Mouse (Mus musculus) forebrain, embryonic 10.5 days (tissue): ENCODE data around the gene Hsd3b4. TPM values are rescaled to one million over a fixed set of nuclear protein-coding genes. Genes with fewer than 3 reads are reported as not detected.
"Not testable (repeated sequence)": the region's sequence is repeated elsewhere in the genome, so short reads cannot be mapped to it uniquely, and the experiment has no call there.

Source experiments
- DNase-seq: peaks from one replicate; pipeline ENCODE4 v3.0.0-alpha.2; 2017; ENCODE audit warnings: low spot score; ENCODE audit errors: extremely low spot score
- H3K27ac ChIP-seq: fragments of 300-500 bp; sonication (generic); 2 replicates; pipeline ENCODE4 v1.5.1; 2016; ENCODE audit warnings: mild to moderate bottlenecking
- H3K27me3 ChIP-seq: fragments of 300-500 bp; sonication (generic); 2 replicates; pipeline ENCODE4 v1.6.1; 2016; ENCODE audit warnings: mild to moderate bottlenecking; ENCODE audit not compliant: poor library complexity, severe bottlenecking
- H3K36me3 ChIP-seq: fragments of 300-500 bp; sonication (generic); replicated peaks from 2 replicates; pipeline ENCODE4 v1.6.1; 2016; ENCODE audit warnings: mild to moderate bottlenecking, moderate library complexity
- H3K4me1 ChIP-seq: fragments of 300-500 bp; sonication (generic); 2 replicates; pipeline ENCODE4 v1.6.1; 2016
- H3K4me3 ChIP-seq: fragments of 300-500 bp; sonication (generic); 2 replicates; pipeline ENCODE4 v1.5.1; 2016; ENCODE audit warnings: mild to moderate bottlenecking, moderate library complexity
- H3K9me3 ChIP-seq: fragments of 300-500 bp; sonication (generic); 2 replicates; pipeline ENCODE4 v1.6.1; 2016; ENCODE audit warnings: mild to moderate bottlenecking, moderate library complexity
- WGBS: fragments of 180-500 bp; shearing (Covaris S2); methylation state at CpG from one replicate; pipeline ENCODE4 v1.1.7; 2016; 5-methylcytosine and 5-hydroxymethylcytosine counted together
- polyA plus RNA-seq: library from polyadenylated mRNA; unstranded; fragments of >200 nt; fragmentation: Nextera tagmentation; extraction: Ambion mirVana; gene quantifications from 2 replicates; pipeline ENCODE4 v1.2.1, GENCODE M21; 2016

Gene Hsd3b4
- polyA plus RNA-seq = not detected in 2 replicates

DNA sequence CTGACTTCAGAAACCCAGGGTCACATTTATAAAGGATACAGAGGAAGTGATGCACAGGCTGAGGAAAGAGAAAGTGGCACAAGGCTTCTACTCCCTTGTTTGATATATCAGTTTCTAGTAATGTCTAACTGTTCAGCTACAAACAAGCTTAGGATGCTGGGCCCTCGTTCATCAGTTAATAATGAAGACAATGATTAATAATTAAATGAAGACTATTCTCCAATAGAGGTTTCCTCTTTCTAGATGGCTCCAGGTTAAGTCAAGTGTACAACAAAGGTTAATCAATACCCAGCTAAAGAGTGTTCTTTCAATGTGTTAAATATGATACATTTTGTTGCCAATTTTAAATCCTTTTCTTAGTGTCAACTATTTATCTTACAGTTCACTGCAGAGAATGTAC lies at the start of gene Hsd3b4:
TSS of gene Hsd3b4 (minus strand) at position 101 of the 400 bp plus-strand sequence.
- not testable (repeated sequence) for H3K27me3 ChIP-seq, DNase-seq, H3K27ac ChIP-seq, H3K36me3 ChIP-seq, H3K4me1 ChIP-seq, H3K9me3 ChIP-seq, H3K4me3 ChIP-seq
- WGBS = no CpG with 5 or more reads among the region's 1 CpGs

DNA sequence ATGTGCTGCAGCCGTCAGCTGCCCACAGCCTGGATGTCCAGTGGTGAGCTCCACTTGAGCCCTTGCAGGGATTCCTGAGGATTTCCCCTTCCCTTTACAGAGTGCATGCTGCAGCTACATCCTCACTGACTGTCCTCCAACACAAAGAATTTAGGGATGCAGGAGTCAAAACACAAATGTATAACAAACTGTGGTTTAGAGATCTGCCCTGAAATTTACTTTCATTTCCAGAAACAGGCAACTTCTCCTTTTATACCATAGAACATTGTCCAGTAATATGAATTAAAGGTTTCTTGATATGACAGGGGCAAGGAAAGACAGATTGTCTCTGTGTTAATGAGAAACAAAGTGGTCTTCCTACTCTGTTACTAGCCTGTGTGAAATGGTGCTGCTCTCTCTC lies 40.5 kb upstream of the Hsd3b4 start:
- not testable (repeated sequence) for H3K4me3 ChIP-seq, H3K27ac ChIP-seq, H3K4me1 ChIP-seq, DNase-seq, H3K27me3 ChIP-seq, H3K9me3 ChIP-seq, H3K36me3 ChIP-seq
- no CpG with 5 or more reads among the region's 1 CpGs for WGBS

DNA sequence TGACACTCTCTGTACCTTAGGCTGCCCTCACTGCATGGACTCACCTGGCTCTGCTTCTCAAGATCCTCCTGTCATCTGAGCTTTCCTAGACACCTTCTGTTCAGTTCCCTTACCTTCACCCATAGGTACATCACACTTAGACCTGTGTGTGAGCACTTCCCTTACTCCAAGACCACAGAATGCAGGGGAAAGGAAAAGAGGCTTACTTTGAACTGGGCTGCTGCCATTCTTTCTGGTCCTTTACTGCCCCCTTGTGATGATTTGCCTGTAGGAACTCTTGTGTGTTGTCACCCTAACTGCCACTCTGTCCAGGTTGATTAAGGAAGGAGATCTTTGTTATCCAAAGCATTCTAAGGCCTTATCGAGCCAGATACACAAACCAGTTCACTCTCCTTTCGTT lies 39.9 kb upstream of the Hsd3b4 start:
- H3K4me1 ChIP-seq, DNase-seq: not testable (repeated sequence)
- no CpG with 5 or more reads among the region's 2 CpGs for WGBS

DNA sequence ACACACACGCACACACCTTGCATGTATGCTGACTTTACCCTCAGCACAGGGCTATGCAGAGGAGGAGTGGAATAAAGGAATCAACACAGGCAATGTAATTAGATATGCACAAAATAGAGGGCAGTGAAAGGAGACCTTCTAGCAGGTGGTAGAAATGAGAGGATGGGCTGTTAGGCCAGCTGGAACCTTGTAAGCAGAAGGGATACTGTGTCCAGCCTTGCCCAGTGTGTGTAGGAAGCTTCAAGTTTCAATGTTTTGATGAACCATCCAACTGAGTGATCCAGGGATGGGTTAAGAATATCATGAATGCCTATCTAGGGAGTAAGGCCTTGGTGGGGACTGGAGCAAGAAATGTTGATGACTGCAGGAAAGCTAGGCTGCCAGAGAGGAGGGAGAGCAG lies 38.2 kb upstream of the Hsd3b4 start:
- H3K9me3 ChIP-seq, H3K27ac ChIP-seq, H3K4me3 ChIP-seq, H3K4me1 ChIP-seq, H3K36me3 ChIP-seq, H3K27me3 ChIP-seq, DNase-seq: not testable (repeated sequence)
- WGBS = 71% methylated on average over 1 of the region's 1 CpGs

More for the DNA sequence above, 39.9 kb upstream of the Hsd3b4 start:
- H3K4me3 ChIP-seq, H3K9me3 ChIP-seq, H3K27ac ChIP-seq, H3K36me3 ChIP-seq, H3K27me3 ChIP-seq: not testable (repeated sequence)

DNA sequence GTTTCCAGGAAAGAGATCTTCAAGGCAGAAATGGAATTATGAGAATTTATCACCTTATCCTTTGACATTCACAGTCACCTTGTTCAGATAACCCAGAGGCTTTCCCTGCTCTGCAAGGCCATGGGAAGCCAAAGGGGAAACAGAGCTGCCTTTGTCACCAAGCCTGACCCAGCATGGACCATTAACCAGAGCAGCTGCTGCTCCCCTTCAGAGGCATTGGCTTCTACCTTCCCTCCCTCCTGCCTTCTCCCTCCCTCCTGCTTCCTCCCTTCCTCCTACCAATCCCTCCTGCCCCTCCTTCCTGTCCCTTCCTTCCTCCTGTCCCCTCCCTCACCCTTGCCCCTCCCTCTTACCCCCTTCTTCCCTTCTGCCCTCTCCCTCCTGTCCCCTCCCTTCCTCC lies 37.3 kb upstream of the Hsd3b4 start:
- H3K27me3 ChIP-seq, H3K9me3 ChIP-seq, H3K4me3 ChIP-seq, H3K27ac ChIP-seq, H3K4me1 ChIP-seq, DNase-seq, H3K36me3 ChIP-seq: not testable (repeated sequence)

DNA sequence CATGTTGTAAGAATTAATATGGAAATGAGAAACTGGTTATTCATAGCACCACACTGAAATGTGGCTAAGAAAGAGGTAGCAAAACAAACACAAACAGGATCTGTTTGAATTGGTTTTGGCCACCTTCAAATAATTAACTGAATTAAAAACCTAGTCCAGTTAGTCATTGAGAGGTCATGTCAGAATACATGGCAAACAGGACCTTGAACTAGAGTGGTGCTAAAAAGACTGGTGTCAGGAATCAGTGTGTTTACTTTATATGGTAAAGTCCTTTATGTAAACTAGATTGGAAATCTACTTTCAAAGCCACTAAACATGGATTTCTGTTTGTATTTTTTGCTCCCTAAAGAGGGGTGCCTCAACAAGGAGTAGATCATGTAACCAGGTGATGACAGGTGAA lies 14.7 kb upstream of the Hsd3b4 start:
- not testable (repeated sequence) for H3K27ac ChIP-seq, H3K36me3 ChIP-seq, H3K9me3 ChIP-seq, DNase-seq, H3K4me3 ChIP-seq, H3K27me3 ChIP-seq, H3K4me1 ChIP-seq

DNA sequence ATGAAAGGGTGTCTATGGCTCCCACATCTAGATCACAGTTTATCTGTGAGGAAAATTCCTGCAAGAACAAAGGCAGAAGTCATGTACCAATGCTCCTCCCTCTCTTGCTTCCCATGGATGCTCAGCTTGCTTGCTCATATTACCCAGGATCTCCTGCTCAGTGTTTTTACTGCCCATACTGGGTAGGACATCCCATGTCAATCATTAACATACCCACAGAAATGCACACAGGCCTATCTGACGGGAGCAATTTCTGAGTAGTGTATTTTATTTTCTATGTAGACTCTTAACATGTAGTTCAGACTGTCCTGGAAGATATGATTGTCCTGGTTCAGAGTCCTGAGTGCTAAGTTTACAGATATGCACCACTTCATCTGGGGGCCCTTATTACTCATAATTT lies 14.2 kb upstream of the Hsd3b4 start:
- no CpG with 5 or more reads among the region's 1 CpGs for WGBS
- H3K4me1 ChIP-seq, H3K27me3 ChIP-seq, H3K4me3 ChIP-seq, DNase-seq, H3K36me3 ChIP-seq, H3K27ac ChIP-seq, H3K9me3 ChIP-seq: not testable (repeated sequence)

DNA sequence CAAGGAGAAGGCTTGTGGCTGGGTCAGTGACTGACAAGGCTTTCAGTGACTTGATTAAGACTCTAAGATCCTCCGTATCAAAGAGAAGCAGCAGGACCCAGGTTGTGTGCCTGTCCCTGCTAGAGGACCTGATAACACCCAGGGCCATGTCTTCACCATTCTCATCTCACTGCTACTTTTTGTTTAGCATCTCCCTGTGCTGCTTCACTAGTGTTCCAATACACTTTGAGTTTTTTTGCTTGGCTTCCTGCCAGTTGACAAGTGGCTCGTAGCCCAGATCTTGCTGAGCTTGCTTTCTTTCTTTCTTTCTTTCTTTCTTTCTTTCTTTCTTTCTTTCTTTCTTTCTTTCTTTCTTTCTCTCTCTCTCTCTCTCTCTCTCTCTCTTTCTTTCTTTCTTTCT lies 12.5 kb upstream of the Hsd3b4 start:
- not testable (repeated sequence) for H3K4me3 ChIP-seq, H3K27me3 ChIP-seq, DNase-seq, H3K27ac ChIP-seq, H3K9me3 ChIP-seq, H3K36me3 ChIP-seq, H3K4me1 ChIP-seq
- WGBS = 88% methylated on average over 1 of the region's 2 CpGs

DNA sequence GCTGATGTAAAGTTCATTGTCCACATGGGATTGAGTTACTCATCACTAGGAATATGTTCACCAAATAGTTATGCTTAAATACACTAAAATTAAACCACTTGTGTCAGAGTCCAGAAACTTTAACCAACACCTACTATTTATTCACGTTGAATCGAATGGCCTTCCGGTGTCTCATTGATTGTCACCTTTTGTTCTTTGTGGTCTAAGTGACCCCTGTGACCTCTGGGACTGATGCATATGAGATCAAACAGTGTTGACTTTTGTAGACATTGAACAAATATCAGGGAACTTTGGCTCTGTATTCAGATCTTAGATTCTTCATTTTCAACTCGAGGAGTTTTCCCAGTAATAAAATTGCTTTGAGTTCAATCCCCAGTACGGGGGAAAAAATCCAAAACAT lies 3.1 kb downstream of the Hsd3b4 start:
- H3K27me3 ChIP-seq, H3K9me3 ChIP-seq, H3K4me3 ChIP-seq, H3K27ac ChIP-seq, H3K36me3 ChIP-seq, H3K4me1 ChIP-seq, DNase-seq: not testable (repeated sequence)
- no CpG with 5 or more reads among the region's 5 CpGs for WGBS

DNA sequence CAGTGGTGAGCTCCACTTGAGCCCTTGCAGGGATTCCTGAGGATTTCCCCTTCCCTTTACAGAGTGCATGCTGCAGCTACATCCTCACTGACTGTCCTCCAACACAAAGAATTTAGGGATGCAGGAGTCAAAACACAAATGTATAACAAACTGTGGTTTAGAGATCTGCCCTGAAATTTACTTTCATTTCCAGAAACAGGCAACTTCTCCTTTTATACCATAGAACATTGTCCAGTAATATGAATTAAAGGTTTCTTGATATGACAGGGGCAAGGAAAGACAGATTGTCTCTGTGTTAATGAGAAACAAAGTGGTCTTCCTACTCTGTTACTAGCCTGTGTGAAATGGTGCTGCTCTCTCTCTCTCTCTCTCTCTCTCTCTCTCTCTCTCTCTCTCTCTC lies 12.9 kb downstream of the Hsd3b4 start:
- H3K4me1 ChIP-seq, H3K9me3 ChIP-seq, DNase-seq, H3K4me3 ChIP-seq, H3K36me3 ChIP-seq, H3K27me3 ChIP-seq, H3K27ac ChIP-seq: not testable (repeated sequence)

DNA sequence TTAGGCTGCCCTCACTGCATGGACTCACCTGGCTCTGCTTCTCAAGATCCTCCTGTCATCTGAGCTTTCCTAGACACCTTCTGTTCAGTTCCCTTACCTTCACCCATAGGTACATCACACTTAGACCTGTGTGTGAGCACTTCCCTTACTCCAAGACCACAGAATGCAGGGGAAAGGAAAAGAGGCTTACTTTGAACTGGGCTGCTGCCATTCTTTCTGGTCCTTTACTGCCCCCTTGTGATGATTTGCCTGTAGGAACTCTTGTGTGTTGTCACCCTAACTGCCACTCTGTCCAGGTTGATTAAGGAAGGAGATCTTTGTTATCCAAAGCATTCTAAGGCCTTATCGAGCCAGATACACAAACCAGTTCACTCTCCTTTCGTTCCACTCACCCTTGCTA lies 13.6 kb downstream of the Hsd3b4 start:
- not testable (repeated sequence) for H3K27ac ChIP-seq, H3K36me3 ChIP-seq, DNase-seq, H3K4me3 ChIP-seq, H3K9me3 ChIP-seq, H3K4me1 ChIP-seq, H3K27me3 ChIP-seq
- WGBS = no CpG with 5 or more reads among the region's 2 CpGs

DNA sequence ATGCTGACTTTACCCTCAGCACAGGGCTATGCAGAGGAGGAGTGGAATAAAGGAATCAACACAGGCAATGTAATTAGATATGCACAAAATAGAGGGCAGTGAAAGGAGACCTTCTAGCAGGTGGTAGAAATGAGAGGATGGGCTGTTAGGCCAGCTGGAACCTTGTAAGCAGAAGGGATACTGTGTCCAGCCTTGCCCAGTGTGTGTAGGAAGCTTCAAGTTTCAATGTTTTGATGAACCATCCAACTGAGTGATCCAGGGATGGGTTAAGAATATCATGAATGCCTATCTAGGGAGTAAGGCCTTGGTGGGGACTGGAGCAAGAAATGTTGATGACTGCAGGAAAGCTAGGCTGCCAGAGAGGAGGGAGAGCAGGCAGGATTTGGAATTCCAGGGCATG lies 15.3 kb downstream of the Hsd3b4 start:
- H3K4me1 ChIP-seq, H3K27ac ChIP-seq, H3K36me3 ChIP-seq, DNase-seq, H3K27me3 ChIP-seq, H3K4me3 ChIP-seq, H3K9me3 ChIP-seq: not testable (repeated sequence)

DNA sequence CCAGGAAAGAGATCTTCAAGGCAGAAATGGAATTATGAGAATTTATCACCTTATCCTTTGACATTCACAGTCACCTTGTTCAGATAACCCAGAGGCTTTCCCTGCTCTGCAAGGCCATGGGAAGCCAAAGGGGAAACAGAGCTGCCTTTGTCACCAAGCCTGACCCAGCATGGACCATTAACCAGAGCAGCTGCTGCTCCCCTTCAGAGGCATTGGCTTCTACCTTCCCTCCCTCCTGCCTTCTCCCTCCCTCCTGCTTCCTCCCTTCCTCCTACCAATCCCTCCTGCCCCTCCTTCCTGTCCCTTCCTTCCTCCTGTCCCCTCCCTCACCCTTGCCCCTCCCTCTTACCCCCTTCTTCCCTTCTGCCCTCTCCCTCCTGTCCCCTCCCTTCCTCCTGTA lies 16.1 kb downstream of the Hsd3b4 start:
- H3K4me1 ChIP-seq, H3K27ac ChIP-seq, DNase-seq, H3K9me3 ChIP-seq, H3K36me3 ChIP-seq, H3K4me3 ChIP-seq, H3K27me3 ChIP-seq: not testable (repeated sequence)

DNA sequence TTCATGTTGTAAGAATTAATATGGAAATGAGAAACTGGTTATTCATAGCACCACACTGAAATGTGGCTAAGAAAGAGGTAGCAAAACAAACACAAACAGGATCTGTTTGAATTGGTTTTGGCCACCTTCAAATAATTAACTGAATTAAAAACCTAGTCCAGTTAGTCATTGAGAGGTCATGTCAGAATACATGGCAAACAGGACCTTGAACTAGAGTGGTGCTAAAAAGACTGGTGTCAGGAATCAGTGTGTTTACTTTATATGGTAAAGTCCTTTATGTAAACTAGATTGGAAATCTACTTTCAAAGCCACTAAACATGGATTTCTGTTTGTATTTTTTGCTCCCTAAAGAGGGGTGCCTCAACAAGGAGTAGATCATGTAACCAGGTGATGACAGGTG lies 38.8 kb downstream of the Hsd3b4 start:
- H3K4me1 ChIP-seq, H3K27me3 ChIP-seq, H3K4me3 ChIP-seq, DNase-seq, H3K36me3 ChIP-seq, H3K27ac ChIP-seq, H3K9me3 ChIP-seq: not testable (repeated sequence)

DNA sequence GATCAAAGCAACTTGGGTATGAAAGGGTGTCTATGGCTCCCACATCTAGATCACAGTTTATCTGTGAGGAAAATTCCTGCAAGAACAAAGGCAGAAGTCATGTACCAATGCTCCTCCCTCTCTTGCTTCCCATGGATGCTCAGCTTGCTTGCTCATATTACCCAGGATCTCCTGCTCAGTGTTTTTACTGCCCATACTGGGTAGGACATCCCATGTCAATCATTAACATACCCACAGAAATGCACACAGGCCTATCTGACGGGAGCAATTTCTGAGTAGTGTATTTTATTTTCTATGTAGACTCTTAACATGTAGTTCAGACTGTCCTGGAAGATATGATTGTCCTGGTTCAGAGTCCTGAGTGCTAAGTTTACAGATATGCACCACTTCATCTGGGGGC lies 39.3 kb downstream of the Hsd3b4 start:
- not testable (repeated sequence) for H3K27ac ChIP-seq, H3K36me3 ChIP-seq, DNase-seq, H3K4me1 ChIP-seq, H3K4me3 ChIP-seq, H3K27me3 ChIP-seq, H3K9me3 ChIP-seq
- WGBS = no CpG with 5 or more reads among the region's 1 CpGs
